Mouse (Mus musculus) retina, adult 2 months (tissue): ENCODE results near the gene Ppm1m.

Experiments used
- DNase-seq: peaks from one replicate; pipeline ENCODE4 v3.0.0-alpha.2; 2012; ENCODE audit warnings: low read depth, low spot score

Gene Ppm1m

GRCm38 (mm10) chr9:106199535-106200272 lies at the start of gene Ppm1m:
Gene Ppm1m (minus strand): TSS chr9:106199746.
- no peak for DNase-seq

- no peak for DNase-seq
Observed at GRCm38 (mm10) chr9:106242813-106243488, 43.4 kb upstream of the Ppm1m start.

GRCm38 (mm10) chr9:106241541-106242164 lies 42.1 kb upstream of the Ppm1m start:
- no peak for DNase-seq

DNA sequence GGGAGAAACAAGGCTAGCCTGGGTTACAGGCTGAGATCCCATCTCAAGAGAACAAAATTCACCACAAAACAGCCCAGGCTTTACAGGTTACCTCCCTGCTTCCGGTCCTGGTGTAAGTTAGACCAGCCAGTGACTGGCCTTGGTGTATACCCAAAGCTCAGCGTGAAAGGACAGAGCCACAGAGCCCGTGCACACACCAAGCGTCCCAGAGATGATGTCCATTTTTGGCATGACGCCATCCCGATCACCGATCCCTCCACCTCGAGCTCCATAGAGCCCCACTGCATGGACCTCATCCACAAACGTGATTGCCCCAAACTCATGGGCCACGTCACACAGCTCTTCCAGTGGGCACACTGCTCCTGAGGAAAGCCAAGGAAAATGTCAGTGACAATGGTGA lies 38.3 kb upstream of the Ppm1m start:
- DNase-seq = no peak

DNA sequence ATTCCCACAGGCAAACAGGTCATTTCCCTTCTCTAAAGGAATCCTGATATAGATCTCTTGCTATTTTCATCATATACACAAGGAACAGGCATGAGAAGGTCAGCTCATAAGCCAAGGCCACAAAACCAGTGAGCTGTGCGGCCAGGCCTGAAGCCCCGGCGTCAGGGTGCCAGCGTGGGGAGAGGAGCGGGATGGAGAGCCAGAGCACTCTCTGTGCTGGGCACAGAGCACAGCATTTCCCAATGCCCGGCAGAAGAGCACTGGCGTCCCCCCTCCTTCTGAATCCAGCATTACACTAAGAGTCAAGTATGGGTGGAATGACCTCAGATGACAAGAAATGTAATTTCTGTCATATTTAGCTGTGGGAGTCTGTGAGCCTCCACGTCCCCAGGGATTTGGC lies 37.9 kb upstream of the Ppm1m start:
- DNase-seq = no peak

- DNase-seq = no peak
Observed at GRCm38 (mm10) chr9:106236818-106237211, 37.3 kb upstream of the Ppm1m start.

- DNase-seq = no peak
Observed at GRCm38 (mm10) chr9:106236156-106236817, 36.7 kb upstream of the Ppm1m start.

- no peak for DNase-seq
Observed at GRCm38 (mm10) chr9:106235194-106235830, 35.8 kb upstream of the Ppm1m start.

GRCm38 (mm10) chr9:106233953-106234352 lies 34.4 kb upstream of the Ppm1m start:
- no peak for DNase-seq

DNA sequence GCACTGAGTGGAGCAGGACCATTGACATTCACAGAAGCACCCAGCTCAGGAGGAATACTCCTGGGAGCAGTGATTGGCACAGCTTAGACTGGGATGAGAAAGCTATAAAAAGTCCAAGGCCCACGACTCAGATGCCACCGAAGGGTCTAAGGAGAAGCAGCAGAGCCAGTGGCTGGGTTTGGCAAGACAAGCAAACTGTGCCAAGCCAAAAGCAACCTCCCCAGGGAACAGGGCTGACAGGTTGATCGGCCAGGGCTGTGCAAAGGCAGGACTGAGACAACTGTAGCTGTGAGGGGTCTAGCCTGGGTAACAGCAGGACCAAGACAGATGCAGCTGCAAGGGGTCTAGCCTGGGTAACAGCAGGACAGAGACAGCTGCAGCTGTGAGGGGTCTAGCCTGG lies 33.4 kb upstream of the Ppm1m start:
- DNase-seq = no peak

DNA sequence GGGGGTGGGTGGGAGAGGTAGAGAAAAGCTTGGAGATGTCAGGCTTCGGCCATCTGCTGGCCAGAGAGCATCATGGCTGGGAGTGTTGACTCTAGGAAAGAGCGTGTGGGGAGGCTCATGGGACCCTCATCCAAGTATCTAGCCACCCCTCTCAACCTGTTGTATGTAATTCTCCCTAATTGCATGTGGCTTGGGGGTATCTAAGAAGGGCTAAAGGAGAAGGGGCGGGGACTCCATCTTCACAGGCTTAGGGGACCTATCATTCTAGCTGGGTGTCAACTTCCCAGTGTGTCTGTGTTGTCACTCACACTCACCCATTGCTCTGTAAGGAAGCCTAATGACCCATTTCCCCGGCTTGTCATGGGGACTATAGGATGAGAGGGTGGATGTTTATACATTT lies 32.3 kb upstream of the Ppm1m start:
- DNase-seq = no peak

DNA sequence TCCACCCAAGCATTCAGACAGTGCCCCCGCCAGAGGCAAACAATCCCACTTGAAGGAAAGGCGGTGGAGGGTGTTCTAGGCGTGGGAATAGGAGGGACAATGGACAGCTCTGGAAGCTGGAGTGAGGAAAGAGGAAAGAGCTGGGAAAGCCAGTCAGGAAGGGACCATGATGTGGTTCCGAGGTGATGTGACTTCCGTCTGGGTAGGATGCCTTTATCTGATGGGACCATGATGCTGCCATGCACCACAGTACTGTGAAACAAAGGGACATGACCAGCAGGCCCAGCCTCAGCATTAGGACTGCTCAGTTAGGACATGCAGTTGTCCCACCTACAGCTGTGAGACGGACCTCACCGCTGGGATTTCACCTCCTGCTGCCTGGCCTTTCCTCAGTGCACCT lies 31.7 kb upstream of the Ppm1m start:
- DNase-seq = no peak

DNA sequence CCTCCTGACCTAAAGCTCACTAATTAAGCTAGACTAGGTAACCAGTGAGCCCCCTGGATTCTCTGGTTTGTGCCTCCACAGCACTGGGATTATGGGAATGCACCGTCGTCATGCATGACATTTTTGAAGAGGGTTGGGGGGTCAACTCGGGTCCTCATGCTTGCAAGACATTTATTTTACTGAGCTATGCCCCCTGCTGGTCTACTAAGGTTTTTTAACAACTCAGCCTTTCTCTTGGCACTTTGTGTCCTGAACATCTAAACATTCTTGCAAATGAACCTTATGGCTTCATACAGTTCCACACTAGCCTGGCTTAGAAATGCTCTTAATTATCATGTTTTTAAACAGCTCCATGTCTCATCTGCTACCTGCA lies 31.2 kb upstream of the Ppm1m start:
- DNase-seq = no peak

GRCm38 (mm10) chr9:106230051-106230733 lies 30.6 kb upstream of the Ppm1m start:
- no peak for DNase-seq

DNA sequence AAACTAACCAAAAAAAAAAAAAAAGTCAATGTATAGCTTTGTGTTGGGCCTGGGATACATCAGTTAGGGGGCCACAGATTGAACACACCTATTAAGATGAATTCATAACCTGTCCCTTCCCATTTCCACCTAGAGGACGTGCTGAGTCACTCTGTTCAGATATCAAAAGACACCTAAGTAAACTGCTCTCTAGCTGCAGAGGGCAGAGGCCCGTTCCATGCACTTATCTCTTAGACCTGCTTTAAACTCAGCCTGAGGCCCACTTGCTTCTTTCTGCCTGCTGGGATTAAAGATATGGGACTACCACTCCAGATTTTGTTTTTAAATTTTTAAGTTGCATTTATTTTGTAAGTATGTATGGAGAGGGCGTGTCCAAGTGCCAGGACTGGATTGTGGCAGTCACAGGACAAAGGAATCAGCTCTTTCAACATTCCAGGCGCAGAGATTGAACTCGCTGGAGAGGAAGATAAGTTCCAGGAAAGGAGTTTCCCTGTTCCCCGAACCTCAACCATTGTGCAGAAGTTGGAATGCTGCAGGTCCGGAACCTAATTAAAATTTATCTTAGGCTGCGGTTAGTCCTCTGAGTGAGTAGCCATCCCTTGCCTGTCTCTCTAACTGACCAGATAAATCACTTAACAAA lies 28.4 kb upstream of the Ppm1m start:
- no peak for DNase-seq

- no peak for DNase-seq
Observed at GRCm38 (mm10) chr9:106226151-106226682, 26.7 kb upstream of the Ppm1m start.

- no peak for DNase-seq
Observed at GRCm38 (mm10) chr9:106225469-106226150, 26.1 kb upstream of the Ppm1m start.

GRCm38 (mm10) chr9:106222994-106223393 lies 23.4 kb upstream of the Ppm1m start:
- DNase-seq = no peak

- DNase-seq = no peak
Observed at GRCm38 (mm10) chr9:106222261-106222851, 22.8 kb upstream of the Ppm1m start, which contains the start of gene Tlr9. Gene Tlr9 (plus strand): TSS chr9:106222598.
